Mouse (Mus musculus) lung, postnatal 14 days (tissue): ENCODE measurements at regions not wholly inside any gene's neighbourhood (a gene's known extent, or its start where the extent isn't known, plus 50 kb on each side); places are given as distances from the start of the nearest gene placed in this dataset.
A peak's percentile ranks its signal among the peaks of the same experiment; 100 is the strongest.

ENCODE experiments used
- DNase-seq: peaks from one replicate; pipeline ENCODE4 v3.0.0; 2021

GRCm38 (mm10) chr10:38147421-38147820 lies 674.2 kb downstream of the Rfpl4b start:
- DNase-seq = no peak

- no peak for DNase-seq
Observed at GRCm38 (mm10) chr10:38139196-38139595, 682.4 kb downstream of the Rfpl4b start.

GRCm38 (mm10) chr10:38121911-38122573 lies 699.5 kb downstream of the Rfpl4b start:
- peak; percentile 18 for DNase-seq

- no peak for DNase-seq
Observed at GRCm38 (mm10) chr10:38118601-38119000, 703.0 kb downstream of the Rfpl4b start.

GRCm38 (mm10) chr10:38116516-38116915 lies 705.1 kb downstream of the Rfpl4b start:
- no peak for DNase-seq

GRCm38 (mm10) chr10:38114194-38114593 lies 707.4 kb downstream of the Rfpl4b start:
- DNase-seq = no peak

GRCm38 (mm10) chr10:38108591-38108990 lies 713.0 kb downstream of the Rfpl4b start:
- DNase-seq = no peak

- DNase-seq = no peak
Observed at GRCm38 (mm10) chr10:38103570-38103969, 718.0 kb downstream of the Rfpl4b start.

- no peak for DNase-seq
Observed at GRCm38 (mm10) chr10:38078521-38078920, 743.1 kb downstream of the Rfpl4b start.

GRCm38 (mm10) chr10:38072394-38072793 lies 749.2 kb downstream of the Rfpl4b start:
- DNase-seq = no peak

- DNase-seq = no peak
Observed at GRCm38 (mm10) chr10:38059050-38059449, 762.5 kb downstream of the Rfpl4b start.

GRCm38 (mm10) chr10:38010452-38010851 lies 811.1 kb downstream of the Rfpl4b start:
- DNase-seq = no peak

- DNase-seq = no peak
Observed at GRCm38 (mm10) chr10:37995691-37996445, 825.7 kb downstream of the Rfpl4b start.

GRCm38 (mm10) chr10:37988297-37989263 lies 833.0 kb downstream of the Rfpl4b start:
- no peak for DNase-seq

GRCm38 (mm10) chr10:37978899-37979539 lies 840.3 kb upstream of the Marcks start:
- no peak for DNase-seq

GRCm38 (mm10) chr10:37960051-37960450 lies 821.3 kb upstream of the Marcks start:
- no peak for DNase-seq

GRCm38 (mm10) chr10:37914780-37915179 lies 776.1 kb upstream of the Marcks start:
- no peak for DNase-seq

- DNase-seq = no peak
Observed at GRCm38 (mm10) chr10:37911669-37912068, 772.9 kb upstream of the Marcks start.

- DNase-seq = no peak
Observed at GRCm38 (mm10) chr10:37908276-37908675, 769.6 kb upstream of the Marcks start.

GRCm38 (mm10) chr10:37907731-37908130 lies 769.0 kb upstream of the Marcks start:
- no peak for DNase-seq

GRCm38 (mm10) chr10:37887961-37888360 lies 749.2 kb upstream of the Marcks start:
- DNase-seq = peak; percentile 11

GRCm38 (mm10) chr10:37880841-37881240 lies 742.1 kb upstream of the Marcks start:
- no peak for DNase-seq

GRCm38 (mm10) chr10:37873925-37874324 lies 735.2 kb upstream of the Marcks start:
- no peak for DNase-seq
